Mouse (Mus musculus): Measurements from ENCODE around the gene Hunk. TPM values are rescaled to one million over a fixed set of nuclear protein-coding genes. Genes with fewer than 3 reads are reported as not detected.

The Hunk gene
- 22.2 and 25.8 TPM in 2 replicates for polyA plus RNA-seq (2016; fragmentation: Nextera tagmentation; extraction: Ambion mirVana)

GRCm38 (mm10) chr16:90385688-90386513 is at the start of gene Hunk:
Hunk (plus strand) TSS chr16:90386013.
- H3K27me3 ChIP-seq = peaks cover 16% of the 10 kb centered on the region; the same call in 1 of the 2 replicates
- H3K4me3 ChIP-seq (replicated peaks) = peak within 1 kb of the TSS; percentile 92
- H3K27ac ChIP-seq = peak within 1 kb of the TSS; percentile 99
- H3K4me2 ChIP-seq = peak within 1 kb of the TSS; percentile 82
- H3K4me1 ChIP-seq (replicated peaks) = peaks cover 32% of the 10 kb centered on the region
- WGBS = under 1% methylated on average over 85 of the region's 101 CpGs
- H3K36me3 ChIP-seq = peaks cover 15% of the 10 kb centered on the region
- 0 out of 2 replicates have a peak, but pooled peaks cover 7% of the 10 kb centered on the region for H3K9me3 ChIP-seq
- peak within 1 kb of the TSS; percentile 95 for H3K9ac ChIP-seq (replicated peaks)
- peak; percentile 86 for ATAC-seq (ENCODE audit: insufficient number of reproducible peaks, insufficient read depth, low FRiP score, low TSS enrichment, low read depth)

GRCm38 (mm10) chr16:90339026-90339425 is 46.8 kb upstream of the Hunk start:
- H3K9me3 ChIP-seq = no peaks in the 10 kb centered on the region
- H3K27me3 ChIP-seq = no peaks in the 10 kb centered on the region
- H3K27ac ChIP-seq = no peak overlapping the region
- no peak overlapping the region for H3K4me2 ChIP-seq
- H3K9ac ChIP-seq (replicated peaks) = no peak overlapping the region
- no peak overlapping the region for H3K4me3 ChIP-seq (replicated peaks)
- no peak for ATAC-seq (ENCODE audit: insufficient number of reproducible peaks, insufficient read depth, low FRiP score, low TSS enrichment, low read depth)
- H3K36me3 ChIP-seq = 0 out of 2 replicates have a peak, but pooled peaks cover 5% of the 10 kb centered on the region
- 90% methylated on average over 6 of the region's 6 CpGs for WGBS
- H3K4me1 ChIP-seq (replicated peaks) = peaks cover 5% of the 10 kb centered on the region; the same call in 1 of the 2 replicates

GRCm38 (mm10) chr16:90341086-90341485 is 44.7 kb upstream of the Hunk start:
- 0 out of 2 replicates have a peak, but pooled peaks cover 5% of the 10 kb centered on the region for H3K36me3 ChIP-seq
- no peaks in the 10 kb centered on the region for H3K9me3 ChIP-seq
- no peak overlapping the region for H3K9ac ChIP-seq (replicated peaks)
- no peak overlapping the region for H3K27ac ChIP-seq
- no peak overlapping the region for H3K4me2 ChIP-seq
- WGBS = 91% methylated on average over 5 of the region's 5 CpGs
- H3K4me1 ChIP-seq (replicated peaks) = no peaks in the 10 kb centered on the region
- ATAC-seq (ENCODE audit: insufficient number of reproducible peaks, insufficient read depth, low FRiP score, low TSS enrichment, low read depth) = no peak
- H3K27me3 ChIP-seq = no peaks in the 10 kb centered on the region
- no peak overlapping the region for H3K4me3 ChIP-seq (replicated peaks)

GRCm38 (mm10) chr16:90349700-90350548 is 35.9 kb upstream of the Hunk start:
- H3K9ac ChIP-seq (replicated peaks) = no peak overlapping the region
- peak; percentile 91 for ATAC-seq (ENCODE audit: insufficient number of reproducible peaks, insufficient read depth, low FRiP score, low TSS enrichment, low read depth)
- H3K27ac ChIP-seq = no peak overlapping the region
- H3K4me2 ChIP-seq = no peak overlapping the region
- no peak overlapping the region for H3K4me3 ChIP-seq (replicated peaks)
- no peaks in the 10 kb centered on the region for H3K4me1 ChIP-seq (replicated peaks)
- 29% methylated on average over 12 of the region's 13 CpGs for whole genome bisulfite sequencing
- no peaks in the 10 kb centered on the region for H3K36me3 ChIP-seq
- no peaks in the 10 kb centered on the region for H3K9me3 ChIP-seq
- H3K27me3 ChIP-seq = no peaks in the 10 kb centered on the region

- H3K27me3 ChIP-seq = no peaks in the 10 kb centered on the region
- H3K36me3 ChIP-seq = no peaks in the 10 kb centered on the region
- 49% methylated on average over 8 of the region's 8 CpGs for WGBS
- H3K4me1 ChIP-seq (replicated peaks) = no peaks in the 10 kb centered on the region
- no peak for ATAC-seq (ENCODE audit: insufficient number of reproducible peaks, insufficient read depth, low FRiP score, low TSS enrichment, low read depth)
- no peak overlapping the region for H3K27ac ChIP-seq
- no peak overlapping the region for H3K9ac ChIP-seq (replicated peaks)
- no peak overlapping the region for H3K4me3 ChIP-seq (replicated peaks)
- no peak overlapping the region for H3K4me2 ChIP-seq
- no peaks in the 10 kb centered on the region for H3K9me3 ChIP-seq
Observed at GRCm38 (mm10) chr16:90351726-90352125, 34.1 kb upstream of the Hunk start.

GRCm38 (mm10) chr16:90352691-90353090 is 33.1 kb upstream of the Hunk start:
- Histone ChIP-seq H3K9ac (replicated peaks) (no peak overlapping the region), H3K27ac (no peak overlapping the region), H3K4me2 (no peak overlapping the region), H3K4me3 (replicated peaks) (no peak overlapping the region), H3K36me3 (no peaks in the 10 kb centered on the region), H3K27me3 (no peaks in the 10 kb centered on the region), H3K4me1 (replicated peaks) (peaks cover 3% of the 10 kb centered on the region; the same call in 1 of the 2 replicates), H3K9me3 (no peaks in the 10 kb centered on the region)
- WGBS = 58% methylated on average over 6 of the region's 6 CpGs
- ATAC-seq (ENCODE audit: insufficient number of reproducible peaks, insufficient read depth, low FRiP score, low TSS enrichment, low read depth) = no peak

GRCm38 (mm10) chr16:90353156-90353555 is 32.7 kb upstream of the Hunk start:
- Histone ChIP-seq H3K9me3 (no peaks in the 10 kb centered on the region), H3K4me1 (replicated peaks) (peaks cover 7% of the 10 kb centered on the region; the same call in 1 of the 2 replicates), H3K4me2 (no peak overlapping the region), H3K27me3 (no peaks in the 10 kb centered on the region), H3K9ac (replicated peaks) (no peak overlapping the region), H3K4me3 (replicated peaks) (no peak overlapping the region), H3K27ac (no peak overlapping the region), H3K36me3 (no peaks in the 10 kb centered on the region)
- 80% methylated on average over 5 of the region's 5 CpGs for WGBS
- ATAC-seq (ENCODE audit: insufficient number of reproducible peaks, insufficient read depth, low FRiP score, low TSS enrichment, low read depth) = no peak

- H3K27ac ChIP-seq = no peak overlapping the region
Observed at GRCm38 (mm10) chr16:90359329-90359728, 26.5 kb upstream of the Hunk start.

GRCm38 (mm10) chr16:90359750-90360149 is 26.1 kb upstream of the Hunk start:
- WGBS = 16% methylated on average over 4 of the region's 4 CpGs
- Histone ChIP-seq H3K4me2 (peak overlapping the region; percentile 10), H3K27me3 (peaks cover 3% of the 10 kb centered on the region; the same call in 1 of the 2 replicates), H3K9ac (replicated peaks) (no peak overlapping the region), H3K36me3 (no peaks in the 10 kb centered on the region), H3K4me1 (replicated peaks) (peaks cover 38% of the 10 kb centered on the region), H3K9me3 (no peaks in the 10 kb centered on the region), H3K27ac (no peak overlapping the region), H3K4me3 (replicated peaks) (no peak overlapping the region)
- no peak for ATAC-seq (ENCODE audit: insufficient number of reproducible peaks, insufficient read depth, low FRiP score, low TSS enrichment, low read depth)

More at GRCm38 (mm10) chr16:90359329-90359728, 26.5 kb upstream of the Hunk start:
- 79% methylated on average over 9 of the region's 9 CpGs for WGBS
- no peak; the same call in 1 of the 2 replicates for ATAC-seq (ENCODE audit: insufficient number of reproducible peaks, insufficient read depth, low FRiP score, low TSS enrichment, low read depth)
- H3K27me3 ChIP-seq = peaks cover 3% of the 10 kb centered on the region; the same call in 1 of the 2 replicates
- H3K36me3 ChIP-seq = no peaks in the 10 kb centered on the region
- peaks cover 38% of the 10 kb centered on the region for H3K4me1 ChIP-seq (replicated peaks)
- H3K9ac ChIP-seq (replicated peaks) = no peak overlapping the region
- H3K9me3 ChIP-seq = no peaks in the 10 kb centered on the region
- no peak overlapping the region for H3K4me2 ChIP-seq
- H3K4me3 ChIP-seq (replicated peaks) = no peak overlapping the region

- WGBS = 53% methylated on average over 7 of the region's 7 CpGs
- ATAC-seq (ENCODE audit: insufficient number of reproducible peaks, insufficient read depth, low FRiP score, low TSS enrichment, low read depth) = no peak
- H3K27me3 ChIP-seq = peaks cover 3% of the 10 kb centered on the region; the same call in 1 of the 2 replicates
- no peaks in the 10 kb centered on the region for H3K36me3 ChIP-seq
- peaks cover 38% of the 10 kb centered on the region for H3K4me1 ChIP-seq (replicated peaks)
- peak overlapping the region; percentile 10; the same call in 1 of the 2 replicates for H3K4me2 ChIP-seq
- no peak overlapping the region for H3K4me3 ChIP-seq (replicated peaks)
- H3K27ac ChIP-seq = no peak overlapping the region
- H3K9ac ChIP-seq (replicated peaks) = no peak overlapping the region
- H3K9me3 ChIP-seq = no peaks in the 10 kb centered on the region
Observed at GRCm38 (mm10) chr16:90360327-90360726, 25.5 kb upstream of the Hunk start.

- Histone ChIP-seq H3K4me3 (replicated peaks) (no peak overlapping the region), H3K9ac (replicated peaks) (no peak overlapping the region), H3K4me2 (no peak overlapping the region), H3K27ac (0 out of 2 replicates have a peak overlapping the region, but pooled peaks have one; percentile 29), H3K9me3 (no peaks in the 10 kb centered on the region), H3K36me3 (no peaks in the 10 kb centered on the region), H3K4me1 (replicated peaks) (peaks cover 33% of the 10 kb centered on the region), H3K27me3 (peaks cover 3% of the 10 kb centered on the region; the same call in 1 of the 2 replicates)
- ATAC-seq (ENCODE audit: insufficient number of reproducible peaks, insufficient read depth, low FRiP score, low TSS enrichment, low read depth) = no peak
- WGBS = 46% methylated on average over 6 of the region's 6 CpGs
Observed at GRCm38 (mm10) chr16:90362926-90363325, 22.9 kb upstream of the Hunk start.
